Mouse (Mus musculus) intestine, embryonic 14.5 days (tissue): ENCODE measurements around the gene Cntd1. TPM values are rescaled to one million over a fixed set of nuclear protein-coding genes. Genes with fewer than 3 reads are reported as not detected.

Source experiments
- ATAC-seq: fragments of 200-750 bp; cut with Nextera tagmentation; replicated peaks from 2 replicates; pipeline ENCODE4 v1.8.0; 2017; ENCODE audit warnings: low read depth, moderate number of reproducible peaks, moderate TSS enrichment, moderate library complexity; ENCODE audit not compliant: low FRiP score, low TSS enrichment
- DNase-seq: peaks from one replicate; pipeline ENCODE4 v3.0.0-alpha.2; 2018; ENCODE audit warnings: low spot score
- H3K27ac ChIP-seq: fragments of 300-500 bp; sonication (generic); 2 replicates; pipeline ENCODE4 v1.5.1; 2014; ENCODE audit warnings: low read depth, mild to moderate bottlenecking, control low read depth
- H3K27me3 ChIP-seq: fragments of 300-500 bp; sonication (generic); replicated peaks from 2 replicates; pipeline ENCODE4 v1.6.1; 2014; ENCODE audit warnings: low read length, control low read depth; ENCODE audit not compliant: control insufficient read depth, insufficient read depth
- H3K36me3 ChIP-seq: fragments of 300-500 bp; sonication (generic); 2 replicates; pipeline ENCODE4 v1.6.1; 2014; ENCODE audit warnings: low read length, control low read depth; ENCODE audit not compliant: control insufficient read depth, insufficient read depth
- H3K4me1 ChIP-seq: fragments of 300-500 bp; sonication (generic); replicated peaks from 2 replicates; pipeline ENCODE4 v1.6.1; 2014; ENCODE audit warnings: low read length, control low read depth, mixed read lengths; ENCODE audit not compliant: control insufficient read depth, insufficient read depth
- H3K4me2 ChIP-seq: fragments of 300-500 bp; sonication (generic); 2 replicates; pipeline ENCODE4 v1.6.1; 2014; ENCODE audit warnings: low read length
- H3K4me3 ChIP-seq: fragments of 300-500 bp; sonication (generic); 2 replicates; pipeline ENCODE4 v1.5.1; 2014; ENCODE audit warnings: low read depth, low read length, control low read depth, mixed read lengths
- H3K9ac ChIP-seq: fragments of 300-500 bp; sonication (generic); 2 replicates; pipeline ENCODE4 v1.6.1; 2014; ENCODE audit warnings: mild to moderate bottlenecking, low read length
- H3K9me3 ChIP-seq: fragments of 300-500 bp; sonication (generic); 2 replicates; pipeline ENCODE4 v1.6.1; 2016; ENCODE audit warnings: low read length, control low read depth; ENCODE audit not compliant: control insufficient read depth
- WGBS: fragments of 180-500 bp; shearing (Covaris S2); extraction: QIAGEN DNeasy Blood & Tissue Kit; methylation state at CpG from one replicate; pipeline ENCODE4 v1.1.7; 2014; 5-methylcytosine and 5-hydroxymethylcytosine counted together
- polyA plus RNA-seq: library from polyadenylated mRNA; unstranded; fragments of >200 nt; fragmentation: Nextera tagmentation; extraction: Ambion mirVana; gene quantifications from 2 replicates; pipeline ENCODE4 v1.2.1, GENCODE M21; 2014

The Cntd1 gene
- polyA plus RNA-seq, 1 experiment from 2014 or later = 1.1 TPM

- no peak for DNase-seq
- no peak overlapping the region for H3K4me3 ChIP-seq
These were observed 12.4 kb downstream of the Cntd1 start for GRCm38 (mm10) chr11:101291231-101291630.

GRCm38 (mm10) chr11:101295191-101295590, 16.4 kb downstream of the Cntd1 start:
- Histone ChIP-seq H3K9me3 (no peaks in the 10 kb centered on the region), H3K36me3 (peaks cover 76% of the 10 kb centered on the region), H3K4me3 (no peak overlapping the region), H3K27me3 (no peaks in the 10 kb centered on the region), H3K9ac (no peak overlapping the region), H3K4me1 (no peaks in the 10 kb centered on the region), H3K4me2 (no peak overlapping the region), H3K27ac (no peak overlapping the region)
- DNase-seq (no peak), ATAC-seq (no peak)
- 96% methylated on average over 8 of the region's 8 CpGs for WGBS

More at GRCm38 (mm10) chr11:101291231-101291630, 12.4 kb downstream of the Cntd1 start:
- Histone ChIP-seq H3K4me2 (no peak overlapping the region), H3K9ac (no peak overlapping the region), H3K36me3 (peaks cover 85% of the 10 kb centered on the region), H3K27ac (no peak overlapping the region), H3K9me3 (no peaks in the 10 kb centered on the region), H3K27me3 (no peaks in the 10 kb centered on the region), H3K4me1 (no peaks in the 10 kb centered on the region)
- no peak for ATAC-seq
- WGBS = 97% methylated on average over 8 of the region's 8 CpGs

GRCm38 (mm10) chr11:101300881-101301280, 22.1 kb downstream of the Cntd1 start:
- DNase-seq = no peak
- no peak for ATAC-seq
- H3K9me3 ChIP-seq = no peaks in the 10 kb centered on the region
- H3K4me3 ChIP-seq = peak overlapping the region; percentile 96
- H3K4me2 ChIP-seq = peak overlapping the region; percentile 99
- H3K4me1 ChIP-seq = peaks cover 10% of the 10 kb centered on the region
- H3K9ac ChIP-seq = peak overlapping the region; percentile 82
- no peak overlapping the region for H3K27ac ChIP-seq
- peaks cover 23% of the 10 kb centered on the region for H3K36me3 ChIP-seq
- no peaks in the 10 kb centered on the region for H3K27me3 ChIP-seq
- 63% methylated on average over 7 of the region's 7 CpGs for WGBS

GRCm38 (mm10) chr11:101301299-101302003, 22.6 kb downstream of the Cntd1 start:
- peak overlapping the region; percentile 82 for H3K9ac ChIP-seq
- ATAC-seq (peak; percentile 48; the same call in 1 of the 2 replicates), DNase-seq (no peak)
- H3K27me3 ChIP-seq = no peaks in the 10 kb centered on the region
- 12% methylated on average over 26 of the region's 26 CpGs for WGBS
- H3K27ac ChIP-seq = peak overlapping the region; percentile 43
- H3K4me3 ChIP-seq = peak overlapping the region; percentile 96
- H3K4me2 ChIP-seq = peak overlapping the region; percentile 99
- peaks cover 10% of the 10 kb centered on the region for H3K4me1 ChIP-seq
- H3K36me3 ChIP-seq = peaks cover 22% of the 10 kb centered on the region
- no peaks in the 10 kb centered on the region for H3K9me3 ChIP-seq

- ATAC-seq = peak; percentile 96
- peak within 1 kb of the TSS; percentile 43 for H3K27ac ChIP-seq
These were observed 23.4 kb downstream of the Cntd1 start, which contains the start of gene Becn1 for GRCm38 (mm10) chr11:101302004-101302798. Gene Becn1 (minus strand): TSS chr11:101302286.

GRCm38 (mm10) chr11:101307744-101308143, 28.9 kb downstream of the Cntd1 start:
- H3K4me3 ChIP-seq = no peak overlapping the region
- no peak overlapping the region for H3K27ac ChIP-seq
- no peaks in the 10 kb centered on the region for H3K4me1 ChIP-seq
- WGBS = 25% methylated on average over 5 of the region's 5 CpGs
- no peak overlapping the region for H3K4me2 ChIP-seq
- H3K9me3 ChIP-seq = no peaks in the 10 kb centered on the region
- DNase-seq (no peak), ATAC-seq (0 out of 2 replicates have a peak, but pooled peaks have one; percentile 64)
- no peaks in the 10 kb centered on the region for H3K36me3 ChIP-seq
- no peaks in the 10 kb centered on the region for H3K27me3 ChIP-seq
- H3K9ac ChIP-seq = no peak overlapping the region

More at GRCm38 (mm10) chr11:101302004-101302798, 23.4 kb downstream of the Cntd1 start, which contains the start of gene Becn1:
- peaks cover 16% of the 10 kb centered on the region for H3K36me3 ChIP-seq
- H3K4me1 ChIP-seq = peaks cover 10% of the 10 kb centered on the region
- peak; percentile 99 for DNase-seq
- H3K9me3 ChIP-seq = no peaks in the 10 kb centered on the region
- H3K4me3 ChIP-seq = peak within 1 kb of the TSS; percentile 96
- WGBS = 6% methylated on average over 39 of the region's 39 CpGs
- peak within 1 kb of the TSS; percentile 99 for H3K4me2 ChIP-seq
- H3K9ac ChIP-seq = peak within 1 kb of the TSS; percentile 82
- H3K27me3 ChIP-seq = no peaks in the 10 kb centered on the region

- H3K4me3 ChIP-seq = no peak overlapping the region
- no peak overlapping the region for H3K27ac ChIP-seq
- no peaks in the 10 kb centered on the region for H3K27me3 ChIP-seq
- no peaks in the 10 kb centered on the region for H3K36me3 ChIP-seq
- H3K4me2 ChIP-seq = no peak overlapping the region
- 83% methylated on average over 3 of the region's 3 CpGs for WGBS
- no peaks in the 10 kb centered on the region for H3K9me3 ChIP-seq
- H3K9ac ChIP-seq = no peak overlapping the region
- ATAC-seq (no peak), DNase-seq (no peak)
- H3K4me1 ChIP-seq = no peaks in the 10 kb centered on the region
These were observed 32.3 kb downstream of the Cntd1 start for GRCm38 (mm10) chr11:101311083-101311482.

GRCm38 (mm10) chr11:101312150-101312549, 33.3 kb downstream of the Cntd1 start:
- H3K9me3 ChIP-seq = no peaks in the 10 kb centered on the region
- H3K36me3 ChIP-seq = no peaks in the 10 kb centered on the region
- no peaks in the 10 kb centered on the region for H3K27me3 ChIP-seq
- no peak overlapping the region for H3K4me2 ChIP-seq
- DNase-seq = no peak
- peaks cover 3% of the 10 kb centered on the region; the same call in 1 of the 2 replicates for H3K4me1 ChIP-seq
- ATAC-seq = no peak
- WGBS = 65% methylated on average over 3 of the region's 3 CpGs
- H3K27ac ChIP-seq = no peak overlapping the region
- H3K9ac ChIP-seq = no peak overlapping the region
- H3K4me3 ChIP-seq = no peak overlapping the region
